Mouse (Mus musculus): Measurements from ENCODE around the gene Vmn2r72. TPM values are rescaled to one million over a fixed set of nuclear protein-coding genes. Genes with fewer than 3 reads are reported as not detected.

Vmn2r72 gene
- polyA plus RNA-seq (2015; fragmentation: Nextera tagmentation; extraction: Ambion mirVana): not detected in 2 replicates

GRCm38 (mm10) chr7:85754997-85755396 is at the start of gene Vmn2r72:
TSS of gene Vmn2r72 (minus strand) at chr7:85755097.

Other genes with a start within 250 kb of the Vmn2r72 start
- gene Vmn2r71, start 192.0 kb downstream of the Vmn2r72 start, polyA plus RNA-seq (2015; fragmentation: Nextera tagmentation; extraction: Ambion mirVana): not detected in 2 replicates
- gene Vmn2r70, start 185.9 kb downstream of the Vmn2r72 start, polyA plus RNA-seq (2015; fragmentation: Nextera tagmentation; extraction: Ambion mirVana): not detected in 2 replicates
- not detected in 2 replicates for gene Vmn2r73, start 121.2 kb upstream of the Vmn2r72 start, polyA plus RNA-seq (2015; fragmentation: Nextera tagmentation; extraction: Ambion mirVana)
- gene Vmn2r74, start 206.5 kb upstream of the Vmn2r72 start, polyA plus RNA-seq (2015; fragmentation: Nextera tagmentation; extraction: Ambion mirVana): not detected in 2 replicates